Mouse (Mus musculus): ENCODE measurements around the gene Fbxw2. TPM values are rescaled to one million over a fixed set of nuclear protein-coding genes. Genes with fewer than 3 reads are reported as not detected.
A peak's percentile ranks its signal among the peaks of the same experiment; 100 is the strongest.
"Not testable (repeated sequence)": the region's sequence is repeated elsewhere in the genome, so short reads cannot be mapped to it uniquely, and the experiment has no call there.

The Fbxw2 gene
- total RNA-seq, 2 experiments from 2014 or later: 77.4 to 83.4 TPM

GRCm38 (mm10) chr2:34810775-34811174 is 15.3 kb downstream of the Fbxw2 start:
- DNase-seq: no peak

DNA sequence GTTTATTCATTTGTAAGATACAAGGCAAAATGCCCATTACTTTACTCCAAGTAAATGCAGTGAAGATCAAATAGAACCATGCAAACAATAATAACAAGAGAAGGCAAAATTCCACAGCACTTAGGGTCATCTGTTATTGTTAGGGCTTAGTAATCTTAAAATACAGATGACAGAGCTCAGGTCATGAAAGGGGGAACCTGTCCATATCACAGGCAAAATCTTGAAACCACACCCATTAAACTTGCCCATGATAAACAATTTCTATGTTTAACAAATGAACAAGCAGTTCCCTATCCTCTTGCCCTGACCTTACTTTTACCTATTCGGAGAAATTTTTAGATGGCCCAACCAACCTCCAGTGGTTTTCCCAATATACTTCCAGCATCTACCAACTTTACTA is 16.5 kb downstream of the Fbxw2 start:
- DNase-seq: no peak

DNA sequence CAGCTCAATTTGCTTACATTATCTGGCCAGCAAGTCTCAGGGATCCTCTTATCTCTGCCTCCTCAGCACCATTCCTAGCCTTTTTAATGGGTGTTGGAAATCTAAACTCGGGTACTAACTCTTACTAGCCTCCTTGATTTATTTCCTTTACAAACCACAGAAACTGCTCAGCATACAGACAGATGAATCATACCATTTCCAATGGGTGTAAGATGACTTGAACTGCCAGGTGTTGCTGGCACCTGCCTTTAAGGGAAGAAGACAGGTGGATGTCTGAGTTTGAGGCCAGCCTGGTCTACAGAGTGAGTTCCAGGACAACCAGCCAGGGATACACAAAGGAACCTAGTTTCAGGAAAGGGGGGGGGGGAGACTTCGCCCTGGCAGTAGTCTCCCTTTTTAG is 18.1 kb downstream of the Fbxw2 start:
- DNase-seq: no peak

- no peak for DNase-seq
Observed at GRCm38 (mm10) chr2:34805364-34805950, 20.7 kb downstream of the Fbxw2 start.

DNA sequence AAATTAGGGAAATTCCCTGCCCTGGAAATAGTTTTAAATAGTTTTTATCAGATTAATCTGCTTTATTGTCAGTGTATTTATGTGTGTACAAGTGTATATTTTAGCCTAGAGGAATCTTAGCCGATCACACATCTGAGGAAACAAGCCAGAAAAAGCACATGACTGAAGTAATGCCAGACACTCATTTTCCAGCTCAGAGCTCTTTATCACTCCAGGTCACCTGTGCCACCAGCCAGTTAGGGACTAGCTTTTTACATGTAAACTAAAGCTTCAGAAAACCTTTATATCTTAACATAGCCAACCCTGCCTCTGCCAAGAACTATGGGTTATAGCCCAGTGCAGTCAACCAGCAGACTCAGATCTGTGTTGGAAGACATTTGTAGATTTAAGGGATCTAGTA is 21.3 kb downstream of the Fbxw2 start:
- no peak for DNase-seq

- no peak for DNase-seq
Observed at GRCm38 (mm10) chr2:34804172-34804571, 21.9 kb downstream of the Fbxw2 start.

GRCm38 (mm10) chr2:34803746-34804145 is 22.4 kb downstream of the Fbxw2 start:
- no peak for DNase-seq

DNA sequence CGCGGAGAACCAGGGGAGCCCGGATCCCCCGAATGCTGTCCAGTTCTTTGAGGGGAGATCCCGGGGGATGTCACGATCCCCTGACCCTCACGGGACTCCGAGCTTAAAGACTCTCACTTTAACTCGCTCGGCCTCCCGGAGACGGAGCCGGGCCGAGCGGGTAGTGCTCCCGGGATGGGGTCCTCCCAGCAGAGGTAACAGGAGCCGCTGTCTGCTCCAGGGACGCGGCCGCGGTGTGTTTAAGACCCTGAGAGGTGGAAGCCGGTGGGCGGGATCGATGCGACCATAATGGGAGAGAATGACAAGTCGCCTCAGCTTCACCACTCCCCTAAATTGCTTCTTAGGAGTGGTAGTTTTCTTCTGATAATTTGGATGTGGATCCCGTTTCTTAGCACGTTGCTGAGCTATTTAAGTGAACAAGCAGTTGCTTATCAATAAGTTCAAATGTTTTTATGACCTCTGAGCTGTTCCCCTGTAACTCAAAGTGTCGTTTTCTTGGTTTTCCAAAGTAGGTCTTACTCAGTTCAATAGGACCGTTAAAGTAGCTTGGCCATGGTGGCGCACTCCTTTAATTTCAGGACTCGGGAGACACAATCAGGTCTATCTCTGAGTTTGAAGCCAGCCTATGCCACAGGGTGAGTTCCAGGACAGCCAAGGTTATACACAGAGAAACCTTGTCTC is 23.4 kb downstream of the Fbxw2 start:
- peak in 1 of 2 experiments; percentile 32 for DNase-seq

GRCm38 (mm10) chr2:34801516-34802482 is 24.3 kb downstream of the Fbxw2 start:
- peak; percentile 97 to 98 for DNase-seq

- no peak for DNase-seq
Observed at GRCm38 (mm10) chr2:34800371-34800770, 25.7 kb downstream of the Fbxw2 start.

GRCm38 (mm10) chr2:34799357-34800256 is 26.5 kb downstream of the Fbxw2 start, which contains the start of gene Rabepk:
Gene Rabepk, minus strand, starts transcription at chr2:34799912.
- peak; percentile 71 to 80 for DNase-seq

DNA sequence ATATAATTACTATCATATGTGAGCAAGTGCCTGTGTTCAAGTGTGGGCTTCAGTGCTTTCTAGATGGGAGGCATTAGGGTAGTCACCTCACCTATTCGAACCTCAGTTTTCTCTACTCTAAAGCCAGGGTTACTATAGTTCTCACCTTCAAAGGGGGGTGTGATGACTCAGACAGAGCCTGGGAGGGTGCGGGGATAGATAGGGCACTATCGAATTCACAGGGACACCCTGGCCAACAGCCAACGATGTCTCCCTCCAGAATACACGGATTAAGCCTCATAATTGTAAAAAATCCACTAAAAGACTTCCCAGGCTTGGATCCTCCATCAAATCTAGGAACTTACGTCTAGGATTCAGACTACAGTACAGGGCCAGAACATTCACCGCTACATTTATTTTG is 30.7 kb downstream of the Fbxw2 start:
- DNase-seq: no peak

DNA sequence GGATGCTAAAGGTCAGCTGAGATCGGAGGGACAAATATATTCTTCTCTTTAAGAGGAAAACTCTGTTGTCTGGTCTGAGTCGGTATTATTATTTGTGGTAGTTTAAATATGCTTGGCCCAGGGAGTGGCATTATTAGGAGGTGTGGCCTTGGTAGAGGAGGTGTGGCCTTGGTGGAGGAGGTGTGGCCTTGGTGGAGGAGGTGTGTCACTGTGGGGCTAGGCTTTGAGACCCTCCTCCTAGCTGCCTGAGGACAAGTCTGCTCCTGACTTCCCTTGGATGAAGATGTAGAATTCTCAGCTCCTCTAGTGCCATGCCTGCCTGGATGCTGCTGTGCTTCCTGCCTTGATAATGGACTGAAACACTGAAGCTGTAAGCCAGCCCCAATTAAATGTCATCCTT is 31.6 kb downstream of the Fbxw2 start:
- DNase-seq: no peak

DNA sequence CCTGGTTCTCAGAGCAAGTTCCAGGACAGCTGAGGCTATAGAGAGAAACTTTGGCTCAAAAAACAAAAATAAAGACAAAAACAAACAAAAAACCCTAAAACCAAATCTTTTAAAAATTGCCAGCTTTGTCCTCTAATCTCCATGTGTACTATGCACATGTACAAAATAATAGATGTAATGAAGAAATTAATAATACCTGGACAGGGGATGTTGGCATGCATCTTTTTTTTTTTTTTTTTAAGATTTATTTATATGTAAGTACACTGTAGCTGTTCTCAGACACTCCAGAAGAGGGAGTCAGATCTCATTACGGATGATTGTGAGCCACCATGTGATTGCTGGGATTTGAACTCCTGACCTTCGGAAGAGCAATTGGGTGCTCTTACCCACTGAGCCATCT is 33.6 kb downstream of the Fbxw2 start:
- not testable (repeated sequence) for DNase-seq

GRCm38 (mm10) chr2:34790282-34790681 is 35.8 kb downstream of the Fbxw2 start:
- DNase-seq: no peak

DNA sequence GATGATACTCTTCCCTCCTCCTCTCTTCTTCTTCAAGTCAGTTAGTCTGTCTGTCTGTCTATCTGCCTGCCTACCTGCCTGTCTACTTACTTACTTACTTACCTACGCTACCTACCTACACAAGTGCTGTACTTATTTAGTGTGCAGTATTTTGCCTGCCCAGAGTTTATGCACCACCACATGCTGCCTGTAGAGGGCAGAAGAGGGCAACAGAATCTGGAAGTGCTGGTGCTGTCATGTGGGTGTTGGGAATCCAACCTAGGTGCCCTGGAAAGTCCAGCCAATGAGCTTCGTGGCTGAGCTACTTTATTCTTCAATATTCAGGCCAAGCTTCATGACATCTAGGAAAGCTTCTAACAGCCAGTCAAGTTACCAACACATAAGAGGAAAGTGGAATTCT is 42.0 kb downstream of the Fbxw2 start:
- DNase-seq: no peak

GRCm38 (mm10) chr2:34783064-34784020 is 42.8 kb downstream of the Fbxw2 start:
- no peak for DNase-seq

DNA sequence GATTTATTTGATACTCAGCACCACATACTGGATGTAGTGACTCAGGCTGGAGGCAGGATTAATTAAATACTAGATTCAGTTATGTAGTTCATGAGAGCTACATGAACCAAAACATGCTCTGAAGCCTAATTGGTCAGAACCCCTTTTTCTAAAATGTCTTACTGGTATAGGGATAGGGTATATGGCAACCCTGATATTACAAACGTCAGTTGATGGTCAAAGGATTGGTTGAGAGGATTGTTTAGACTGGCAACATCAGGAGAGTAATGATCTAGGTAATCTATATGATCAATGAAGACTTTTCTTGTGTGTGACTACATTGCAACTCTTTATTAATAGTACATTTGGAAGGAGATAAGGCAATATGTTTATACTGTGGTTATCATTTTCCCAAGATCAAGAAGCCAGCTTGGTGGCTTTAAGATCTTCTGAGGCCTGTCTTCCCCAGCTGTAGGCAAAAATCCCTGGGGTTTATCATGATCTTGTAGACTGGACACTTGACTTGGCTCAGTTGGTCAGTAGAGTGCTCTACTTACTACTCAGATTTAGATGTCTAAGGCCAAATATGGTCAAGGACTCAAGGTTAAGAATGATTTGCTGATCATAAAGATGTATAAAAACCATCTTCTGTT is 48.8 kb downstream of the Fbxw2 start:
- no peak for DNase-seq

DNA sequence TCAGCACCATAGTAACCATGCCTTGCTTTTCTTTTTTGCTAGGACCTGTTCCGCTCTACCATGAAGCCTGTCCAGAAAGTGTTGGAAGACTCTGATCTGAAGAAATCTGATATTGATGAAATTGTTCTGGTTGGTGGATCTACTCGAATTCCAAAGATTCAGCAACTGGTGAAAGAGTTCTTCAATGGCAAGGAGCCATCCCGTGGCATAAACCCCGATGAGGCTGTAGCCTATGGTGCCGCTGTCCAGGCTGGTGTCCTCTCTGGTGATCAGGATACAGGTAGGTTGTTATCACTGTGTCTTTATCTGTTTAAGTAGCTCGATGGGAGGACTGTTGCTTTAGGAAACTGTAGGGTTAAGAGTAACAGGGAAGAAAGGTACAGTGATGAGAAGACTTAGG is 51.6 kb downstream of the Fbxw2 start:
- no peak for DNase-seq

DNA sequence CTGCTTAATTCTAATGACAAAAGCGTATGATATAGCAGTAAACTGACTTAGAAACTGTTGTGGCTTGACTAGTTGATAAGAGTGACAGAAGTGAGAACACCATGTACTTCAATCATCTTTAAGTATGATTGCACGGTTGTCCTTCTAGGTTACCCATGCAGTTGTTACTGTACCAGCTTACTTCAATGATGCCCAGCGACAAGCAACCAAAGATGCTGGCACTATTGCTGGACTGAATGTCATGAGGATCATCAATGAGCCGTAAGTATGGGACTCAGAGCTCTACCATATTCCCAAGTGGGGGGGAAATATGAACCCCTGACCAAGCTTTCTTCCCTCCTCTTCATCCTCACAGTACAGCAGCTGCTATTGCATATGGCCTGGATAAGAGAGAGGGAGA is 52.4 kb downstream of the Fbxw2 start:
- no peak for DNase-seq

All from layer of hippocampus, postnatal 36 days (tissue).